Mouse (Mus musculus) CD8-positive naive resting alpha-beta T cell, adult 2 months (primary cell): ENCODE measurements around the gene Psmb8.

Source experiments
- DNase-seq, 2 experiments: peaks; one replicate each; pipeline ENCODE4 v3.0.0; 2022; ENCODE audit warnings: low read depth in 2 of 2, low spot score in 2 of 2

Gene Psmb8

DNA sequence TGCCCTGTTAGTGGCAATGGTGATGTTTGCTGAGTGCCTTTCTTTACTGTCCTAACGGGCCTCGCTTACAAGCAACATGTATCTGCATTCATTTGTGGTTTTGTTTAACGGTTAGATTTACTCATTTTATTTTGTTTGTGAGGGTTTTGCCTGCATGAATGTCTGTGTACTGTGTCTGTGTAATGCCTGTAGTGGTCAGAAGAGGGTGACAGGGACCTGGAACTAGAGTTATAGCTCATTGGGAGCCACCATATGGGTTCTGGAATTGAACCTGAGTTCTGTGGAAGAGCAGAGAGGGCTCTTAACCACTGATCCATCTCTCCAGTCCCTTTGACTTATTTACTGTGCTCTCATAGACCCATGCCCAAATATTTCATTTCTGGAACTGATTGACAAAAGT, 49.5 kb downstream of the Psmb8 start:
- DNase-seq: no peak

DNA sequence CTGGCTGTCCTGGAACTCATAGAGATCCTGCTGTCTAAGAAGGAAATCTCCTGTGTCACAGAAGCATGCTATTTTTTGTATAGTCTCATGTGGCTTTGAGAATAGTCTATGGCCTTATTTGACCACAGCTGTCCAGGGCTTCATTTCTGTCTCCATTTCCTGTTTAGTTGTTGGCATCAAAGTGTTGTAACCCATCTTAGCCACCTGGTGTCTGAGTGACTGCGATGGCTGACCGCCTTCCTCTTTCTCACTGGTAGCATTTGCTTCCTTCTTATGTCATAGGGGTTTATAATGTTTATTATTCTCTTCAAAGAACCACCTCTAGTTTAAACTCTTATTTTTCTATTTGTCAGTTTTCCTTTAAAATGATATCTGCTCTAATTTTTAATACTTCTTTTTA, 51.2 kb downstream of the Psmb8 start:
- no peak for DNase-seq

DNA sequence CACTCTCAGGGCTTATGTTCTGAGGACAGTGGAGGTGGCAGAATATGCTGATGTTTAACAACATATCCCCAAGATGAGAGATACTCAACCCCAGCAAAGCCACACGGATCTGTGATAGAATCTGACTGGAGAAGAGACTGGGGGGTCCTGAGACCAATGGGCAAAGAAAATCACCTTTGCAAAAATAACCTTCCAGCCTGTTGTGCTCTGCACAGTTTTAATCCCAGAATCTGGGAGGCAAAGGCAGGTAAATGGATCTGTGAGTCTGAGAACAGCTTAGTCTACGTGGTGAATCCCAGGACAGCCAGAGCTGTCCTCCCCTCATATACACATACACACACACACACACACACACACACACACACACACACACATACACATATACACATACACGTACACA, 51.8 kb downstream of the Psmb8 start:
- DNase-seq: no peak

DNA sequence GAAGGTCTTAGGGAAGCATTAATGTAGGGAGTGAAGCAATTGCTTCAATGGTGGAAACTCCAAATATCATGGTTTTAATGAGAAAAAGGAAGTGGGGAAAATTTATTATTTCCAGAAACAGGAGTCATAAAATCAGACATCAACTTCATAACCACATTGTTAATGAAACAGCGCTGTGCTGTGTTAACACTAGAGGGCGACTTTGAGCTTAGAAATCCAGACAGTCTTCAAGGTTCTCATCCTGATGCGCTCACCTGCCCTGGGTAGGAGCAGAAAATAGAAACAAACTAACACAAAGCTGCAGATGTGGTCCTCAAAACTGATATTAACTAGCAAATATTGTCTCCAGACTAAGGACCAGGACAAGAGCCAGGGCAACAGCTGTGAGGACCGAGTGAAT, 52.4 kb downstream of the Psmb8 start:
- DNase-seq: peak in 1 of 2 experiments; percentile 72
